Mouse (Mus musculus): ENCODE data around the gene Cryaa.

Gene Cryaa

GRCm38 (mm10) chr17:31710455-31710854, 32.8 kb downstream of the Cryaa start:
- DNase-seq (ENCODE audit: low spot score) = no peak

GRCm38 (mm10) chr17:31713709-31714108, 36.1 kb downstream of the Cryaa start:
- DNase-seq (ENCODE audit: low spot score) = no peak

GRCm38 (mm10) chr17:31714125-31714524, 36.5 kb downstream of the Cryaa start:
- no peak for DNase-seq (ENCODE audit: low spot score)

DNA sequence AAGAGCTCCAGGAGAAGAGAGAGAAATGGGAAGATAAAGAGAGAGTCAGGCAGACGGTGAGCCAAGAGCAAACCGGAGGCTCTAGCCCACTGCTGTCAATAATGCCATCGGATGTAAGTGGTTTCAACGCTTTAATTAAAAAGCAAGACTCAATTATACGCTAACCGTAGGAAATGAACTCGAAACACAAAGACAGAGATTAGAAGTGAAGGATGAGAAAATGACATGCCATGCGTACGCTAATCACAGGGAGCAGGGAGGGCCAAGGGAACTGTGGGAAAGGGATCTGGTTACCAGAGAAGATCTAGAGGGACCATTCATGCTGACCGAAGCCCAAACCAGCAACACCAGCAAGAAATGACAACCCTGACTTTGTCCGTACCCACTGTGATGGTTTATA, 37.4 kb downstream of the Cryaa start:
- no peak for DNase-seq (ENCODE audit: low spot score)

DNA sequence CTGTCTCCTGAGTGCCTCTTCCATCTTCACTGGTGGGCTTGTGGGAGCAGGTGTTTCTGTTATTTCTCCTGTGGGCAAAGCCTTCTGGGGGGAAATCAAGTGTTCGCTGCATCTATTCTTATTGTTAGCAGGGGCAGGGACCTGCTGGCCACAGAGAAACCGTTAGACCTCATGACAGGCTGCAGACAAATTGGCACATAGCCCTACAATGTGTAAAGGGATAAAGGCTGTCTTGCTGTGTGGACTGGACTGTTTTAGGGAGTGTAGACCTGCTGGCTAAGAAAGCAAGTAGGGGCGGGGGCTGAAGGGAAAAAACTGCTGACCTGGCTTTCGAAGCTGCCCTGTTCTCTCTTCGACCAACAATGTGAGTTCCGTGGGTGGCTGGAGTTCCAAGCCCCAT, 44.0 kb downstream of the Cryaa start:
- DNase-seq (ENCODE audit: low spot score) = no peak

GRCm38 (mm10) chr17:31725366-31725765, 47.8 kb downstream of the Cryaa start:
- DNase-seq (ENCODE audit: low spot score) = no peak

- DNase-seq (ENCODE audit: low spot score) = no peak
Measured at GRCm38 (mm10) chr17:31726216-31726615, 48.6 kb downstream of the Cryaa start.

DNA sequence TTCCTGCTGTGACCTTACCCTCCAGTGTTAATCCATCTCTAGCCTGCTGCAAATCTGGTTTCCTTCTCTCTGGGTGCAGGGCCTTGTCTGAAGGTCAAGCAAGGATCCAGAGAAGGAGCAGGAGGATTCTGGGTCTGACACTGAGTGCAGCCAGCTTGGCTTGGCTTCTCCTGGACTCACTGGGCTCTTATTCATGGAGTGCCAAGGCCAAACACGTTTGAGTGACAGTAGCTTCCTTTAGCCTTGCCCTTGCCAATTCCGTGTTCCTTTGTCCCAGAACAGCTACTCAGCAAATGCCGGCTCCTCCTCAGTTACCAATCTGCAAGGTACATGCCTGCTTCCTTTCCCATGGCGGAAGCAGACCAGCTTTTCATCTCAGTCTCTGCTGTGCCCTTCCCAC, 49.6 kb downstream of the Cryaa start:
- DNase-seq (ENCODE audit: low spot score) = no peak

GRCm38 (mm10) chr17:31728043-31728442, 50.4 kb downstream of the Cryaa start:
- no peak for DNase-seq (ENCODE audit: low spot score)

DNA sequence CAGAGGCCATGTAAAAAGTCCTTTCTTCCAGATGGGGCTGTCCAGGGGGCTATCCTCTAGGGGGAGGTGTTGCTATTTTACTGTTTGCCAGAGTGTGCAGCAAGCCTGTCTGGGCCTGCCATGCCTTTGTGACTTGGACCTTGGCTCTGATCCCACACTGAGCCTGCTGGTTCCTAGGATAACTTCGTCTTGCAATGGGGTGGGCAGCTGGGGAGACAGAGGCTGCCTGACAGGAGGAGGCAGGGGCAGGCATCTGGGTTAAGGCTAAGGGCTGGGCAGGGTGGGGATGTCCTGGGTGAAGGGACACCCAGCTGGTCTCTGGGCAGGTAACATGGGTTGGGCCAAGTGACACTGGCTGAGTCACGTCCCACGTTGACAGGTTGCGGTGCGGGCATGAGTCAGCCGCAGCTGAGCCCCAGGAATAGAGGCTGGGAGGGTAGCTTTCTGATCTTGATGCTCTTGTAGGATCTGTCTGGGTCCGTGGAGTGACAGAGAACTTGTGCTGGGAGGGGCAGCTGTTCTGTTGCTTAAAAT, 51.4 kb downstream of the Cryaa start:
- DNase-seq (ENCODE audit: low spot score) = peak; percentile 48

DNA sequence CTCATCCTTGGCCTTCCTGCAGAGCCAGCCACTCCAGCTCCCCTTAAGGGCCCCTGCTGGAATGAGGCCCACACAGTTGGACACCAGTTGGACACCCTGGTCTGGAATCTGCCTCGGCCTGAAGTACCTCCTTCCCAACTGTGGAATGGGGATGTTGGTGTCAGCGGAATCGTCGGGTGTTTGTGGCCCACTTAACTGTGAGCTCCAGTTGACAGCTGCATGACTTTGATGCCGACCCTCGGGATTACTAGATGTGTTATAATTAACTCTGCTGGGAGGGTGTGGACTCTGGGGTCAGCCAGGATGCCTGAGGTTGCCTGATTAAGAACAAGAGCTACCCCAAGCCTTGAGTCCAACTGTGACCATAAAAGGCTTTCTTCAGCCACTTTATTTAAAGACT, 53.4 kb downstream of the Cryaa start:
- DNase-seq (ENCODE audit: low spot score) = no peak
